Mouse (Mus musculus) liver, embryonic 14.5 days (tissue): ENCODE measurements at regions not wholly inside any gene's neighbourhood (a gene's known extent, or its start where the extent isn't known, plus 50 kb on each side); places are given as distances from the start of the nearest gene placed in this dataset.

Experiments used
- CTCF ChIP-seq: IDR thresholded peaks from 2 replicates; pipeline ENCODE4 v1.5.1; 2016; ENCODE audit warnings: antibody characterized with exemption, low read depth, control low read depth
- EP300 ChIP-seq: IDR thresholded peaks from 2 replicates; pipeline ENCODE4 v1.6.1; 2016; ENCODE audit warnings: antibody characterized with exemption, low read depth

- no peak for TF ChIP-seq CTCF
- TF ChIP-seq EP300 = no peak
Observed at GRCm38 (mm10) chr4:150741810-150742209, 89.8 kb upstream of the Slc45a1 start.
